Mouse (Mus musculus): ENCODE data around the gene Hcn3.

DNA sequence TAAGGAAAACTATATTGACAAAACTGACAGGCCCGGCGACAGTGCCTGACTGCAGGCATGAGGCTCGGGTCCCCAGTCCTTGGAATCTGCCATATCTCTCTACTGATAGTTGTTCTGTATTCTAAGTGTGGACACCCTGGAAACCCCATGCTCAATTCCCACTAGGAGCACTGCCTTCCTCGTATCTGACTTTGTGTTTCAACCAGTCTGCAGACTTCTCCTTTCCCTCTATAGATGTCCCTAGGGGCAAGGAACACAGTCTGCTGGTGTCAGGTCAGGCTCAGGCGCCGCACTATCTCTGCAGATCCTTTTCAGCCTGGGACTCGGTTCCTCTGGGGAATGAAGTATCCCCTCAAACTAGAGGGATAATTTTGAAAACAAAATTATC is 26.9 kb downstream of the Hcn3 start:
- TF ChIP-seq CTCF (IDR thresholded peaks at IDR 0.05) = no peak
- TF ChIP-seq EP300 (IDR thresholded peaks at IDR 0.05) = no peak

Data from lung, postnatal 0 days (tissue).